Mouse (Mus musculus) kidney, postnatal 0 days (tissue): Measurements from ENCODE around the gene Elmod3. TPM values are rescaled to one million over a fixed set of nuclear protein-coding genes. Genes with fewer than 3 reads are reported as not detected.
"Not testable (repeated sequence)": the region's sequence is repeated elsewhere in the genome, so short reads cannot be mapped to it uniquely, and the experiment has no call there.

Experiments
- ATAC-seq: fragments of 200-750 bp; cut with Nextera tagmentation; replicated peaks from 2 replicates; pipeline ENCODE4 v1.8.0; 2017; ENCODE audit warnings: low read depth, moderate number of reproducible peaks, moderate TSS enrichment, moderate library complexity; ENCODE audit not compliant: low FRiP score
- DNase-seq: peaks from one replicate; pipeline ENCODE4 v3.0.0-alpha.2; 2016; ENCODE audit warnings: low spot score
- H3K27ac ChIP-seq: fragments of 300-500 bp; sonication (generic); 2 replicates; pipeline ENCODE4 v1.5.1; 2014; ENCODE audit warnings: mild to moderate bottlenecking
- H3K27me3 ChIP-seq: fragments of 300-500 bp; sonication (generic); 2 replicates; pipeline ENCODE4 v1.6.1; 2014; ENCODE audit warnings: low read length, mixed read lengths; ENCODE audit not compliant: insufficient read depth
- H3K36me3 ChIP-seq: fragments of 300-500 bp; sonication (generic); 2 replicates; pipeline ENCODE4 v1.6.1; 2014; ENCODE audit warnings: low read length, mixed read lengths; ENCODE audit not compliant: insufficient read depth
- H3K4me1 ChIP-seq: fragments of 300-500 bp; sonication (generic); replicated peaks from 2 replicates; pipeline ENCODE4 v1.6.1; 2014; ENCODE audit warnings: antibody characterized with exemption, low read length, mixed read lengths; ENCODE audit not compliant: insufficient read depth
- H3K4me2 ChIP-seq: fragments of 300-500 bp; sonication (generic); 2 replicates; pipeline ENCODE4 v1.6.1; 2014; ENCODE audit warnings: mild to moderate bottlenecking, low read length, moderate library complexity, mixed read lengths
- H3K4me3 ChIP-seq: fragments of 300-500 bp; sonication (generic); replicated peaks from 2 replicates; pipeline ENCODE4 v1.5.1; 2014; ENCODE audit warnings: low read depth, low read length
- H3K9ac ChIP-seq: fragments of 300-500 bp; sonication (generic); 2 replicates; pipeline ENCODE4 v1.6.1; 2014; ENCODE audit warnings: low read depth, low read length
- H3K9me3 ChIP-seq: fragments of 300-500 bp; sonication (generic); replicated peaks from 2 replicates; pipeline ENCODE4 v1.6.1; 2016; ENCODE audit warnings: low read length, inconsistent platforms, mixed read lengths
- CTCF ChIP-seq: IDR thresholded peaks from 2 replicates; pipeline ENCODE4 v1.5.1; 2016; ENCODE audit warnings: antibody characterized with exemption, low read depth, mild to moderate bottlenecking, moderate library complexity
- WGBS: fragments of 180-500 bp; shearing (Covaris S2); extraction: QIAGEN DNeasy Blood & Tissue Kit; methylation state at CpG from one replicate; pipeline ENCODE4 v1.1.7; 2014; 5-methylcytosine and 5-hydroxymethylcytosine counted together
- polyA plus RNA-seq: library from polyadenylated mRNA; unstranded; fragments of >200 nt; fragmentation: Nextera tagmentation; extraction: Ambion mirVana; gene quantifications from 2 replicates; pipeline ENCODE4 v1.2.1, GENCODE M21; 2015

The Elmod3 gene
- polyA plus RNA-seq, 1 experiment from 2014 or later, result 16.2 TPM

GRCm38 (mm10) chr6:72534035-72534809 is 64.0 kb downstream of the Elmod3 start:
- H3K36me3 ChIP-seq, result no peaks in the 10 kb centered on the region
- TF ChIP-seq CTCF, result peak; percentile 99
- no peak overlapping the region for H3K27ac ChIP-seq

GRCm38 (mm10) chr6:72533555-72533954 is 64.7 kb downstream of the Elmod3 start:
- not testable (repeated sequence) for H3K9me3 ChIP-seq, H3K4me1 ChIP-seq, H3K4me3 ChIP-seq, H3K36me3 ChIP-seq, H3K27ac ChIP-seq, H3K27me3 ChIP-seq, H3K9ac ChIP-seq, H3K4me2 ChIP-seq
- DNase-seq (peak; percentile 59), ATAC-seq (peak; percentile 31)
- 26% methylated on average over 1 of the region's 1 CpGs for WGBS

More at GRCm38 (mm10) chr6:72534035-72534809, 64.0 kb downstream of the Elmod3 start:
- H3K4me1 ChIP-seq, result peaks cover 12% of the 10 kb centered on the region
- no peak overlapping the region for H3K4me3 ChIP-seq
- no peak overlapping the region for H3K9ac ChIP-seq
- no peaks in the 10 kb centered on the region for H3K27me3 ChIP-seq
- H3K4me2 ChIP-seq, result no peak overlapping the region
- DNase-seq, result peak; percentile 93
- no peaks in the 10 kb centered on the region for H3K9me3 ChIP-seq
- peak; percentile 40 for ATAC-seq
- WGBS, result 41% methylated on average over 9 of the region's 9 CpGs

- TF ChIP-seq CTCF, result no peak
- Histone ChIP-seq H3K27ac (no peak overlapping the region), H3K36me3 (no peaks in the 10 kb centered on the region), H3K4me2 (no peak overlapping the region), H3K9me3 (no peaks in the 10 kb centered on the region), H3K9ac (no peak overlapping the region), H3K27me3 (no peaks in the 10 kb centered on the region), H3K4me3 (no peak overlapping the region), H3K4me1 (no peaks in the 10 kb centered on the region; the same call in 1 of the 2 replicates)
- no peak for DNase-seq
- 77% methylated on average over 4 of the region's 4 CpGs for WGBS
- no peak for ATAC-seq
Measured at GRCm38 (mm10) chr6:72532580-72532979, 65.6 kb downstream of the Elmod3 start.

GRCm38 (mm10) chr6:72528410-72529151 is 69.6 kb downstream of the Elmod3 start:
- no peak for DNase-seq
- ATAC-seq, result 0 out of 2 replicates have a peak, but pooled peaks have one; percentile 36
- no peaks in the 10 kb centered on the region for H3K27me3 ChIP-seq
- no peak overlapping the region for H3K4me2 ChIP-seq
- WGBS, result 77% methylated on average over 10 of the region's 10 CpGs
- no peaks in the 10 kb centered on the region for H3K4me1 ChIP-seq
- H3K27ac ChIP-seq, result no peak overlapping the region
- no peaks in the 10 kb centered on the region for H3K36me3 ChIP-seq
- no peak overlapping the region for H3K9ac ChIP-seq
- no peaks in the 10 kb centered on the region for H3K9me3 ChIP-seq
- H3K4me3 ChIP-seq, result no peak overlapping the region
- TF ChIP-seq CTCF, result no peak

- no peak for TF ChIP-seq CTCF
- 90% methylated on average over 4 of the region's 4 CpGs for WGBS
- Histone ChIP-seq H3K4me3 (no peak overlapping the region), H3K27ac (no peak overlapping the region), H3K9me3 (no peaks in the 10 kb centered on the region), H3K27me3 (no peaks in the 10 kb centered on the region), H3K4me1 (no peaks in the 10 kb centered on the region), H3K4me2 (no peak overlapping the region), H3K36me3 (no peaks in the 10 kb centered on the region), H3K9ac (no peak overlapping the region)
- no peak for DNase-seq
- no peak for ATAC-seq
Measured at GRCm38 (mm10) chr6:72527070-72527469, 71.1 kb downstream of the Elmod3 start.

- no peak for TF ChIP-seq CTCF
- Histone ChIP-seq H3K9me3 (no peaks in the 10 kb centered on the region), H3K4me2 (no peak overlapping the region), H3K27me3 (no peaks in the 10 kb centered on the region), H3K4me3 (no peak overlapping the region), H3K9ac (no peak overlapping the region), H3K4me1 (peaks cover 12% of the 10 kb centered on the region), H3K27ac (no peak overlapping the region), H3K36me3 (no peaks in the 10 kb centered on the region)
- DNase-seq, result no peak
- no peak for ATAC-seq
- 83% methylated on average over 2 of the region's 2 CpGs for WGBS
Measured at GRCm38 (mm10) chr6:72524160-72524559, 74.1 kb downstream of the Elmod3 start.
